Mouse (Mus musculus): ENCODE data around the gene Scrn1. TPM values are rescaled to one million over a fixed set of nuclear protein-coding genes. Genes with fewer than 3 reads are reported as not detected.

Gene Scrn1
- total and polyA plus RNA-seq, 2 experiments from 2014 or later: 91.7 to 121 TPM

GRCm38 (mm10) chr6:54496214-54496613 is 70.1 kb downstream of the Scrn1 start:
- ATAC-seq: no peak
- DNase-seq (ENCODE audit: low spot score): no peak
- WGBS: 74% methylated on average over 7 of the region's 7 CpGs
- no peak overlapping the region for H3K4me2 ChIP-seq (ENCODE audit: low read depth, low read length)
- H3K4me3 ChIP-seq (ENCODE audit: low read length): no peak overlapping the region
- no peak for TF ChIP-seq CTCF (IDR thresholded peaks at IDR 0.05; ENCODE audit: low read depth)
- no peaks in the 10 kb centered on the region for H3K4me1 ChIP-seq (ENCODE audit: insufficient read depth, low read length)
- H3K36me3 ChIP-seq (ENCODE audit: insufficient read depth, low read length): no peaks in the 10 kb centered on the region
- no peak overlapping the region for H3K9ac ChIP-seq (replicated peaks; ENCODE audit: low read length)
- no peak overlapping the region for H3K27ac ChIP-seq
- no peaks in the 10 kb centered on the region for H3K9me3 ChIP-seq (ENCODE audit: low read length)
- no peaks in the 10 kb centered on the region for H3K27me3 ChIP-seq (ENCODE audit: insufficient read depth, low read length)

GRCm38 (mm10) chr6:54494612-54495398 is 71.5 kb downstream of the Scrn1 start:
- Histone ChIP-seq H3K4me2 (ENCODE audit: low read depth, low read length) (no peak overlapping the region), H3K4me1 (ENCODE audit: insufficient read depth, low read length) (no peaks in the 10 kb centered on the region), H3K9me3 (ENCODE audit: low read length) (no peaks in the 10 kb centered on the region), H3K9ac (replicated peaks; ENCODE audit: low read length) (no peak overlapping the region), H3K27ac (no peak overlapping the region), H3K36me3 (ENCODE audit: insufficient read depth, low read length) (no peaks in the 10 kb centered on the region), H3K27me3 (ENCODE audit: insufficient read depth, low read length) (no peaks in the 10 kb centered on the region), H3K4me3 (ENCODE audit: low read length) (no peak overlapping the region)
- WGBS: 49% methylated on average over 11 of the region's 11 CpGs
- ATAC-seq (no peak), DNase-seq (ENCODE audit: low spot score) (no peak)
- no peak for TF ChIP-seq CTCF (IDR thresholded peaks at IDR 0.05; ENCODE audit: low read depth)

- ATAC-seq: no peak
- H3K36me3 ChIP-seq (ENCODE audit: insufficient read depth, low read length): no peaks in the 10 kb centered on the region
- no peak for TF ChIP-seq CTCF (IDR thresholded peaks at IDR 0.05; ENCODE audit: low read depth)
- no peaks in the 10 kb centered on the region for H3K4me1 ChIP-seq (ENCODE audit: insufficient read depth, low read length)
- no peak overlapping the region for H3K4me3 ChIP-seq (ENCODE audit: low read length)
- H3K27me3 ChIP-seq (ENCODE audit: insufficient read depth, low read length): no peaks in the 10 kb centered on the region
- no peaks in the 10 kb centered on the region for H3K9me3 ChIP-seq (ENCODE audit: low read length)
- no peak overlapping the region for H3K9ac ChIP-seq (replicated peaks; ENCODE audit: low read length)
- DNase-seq (ENCODE audit: low spot score): no peak
- H3K27ac ChIP-seq: no peak overlapping the region
- no peak overlapping the region for H3K4me2 ChIP-seq (ENCODE audit: low read depth, low read length)
These were observed 72.2 kb downstream of the Scrn1 start for GRCm38 (mm10) chr6:54494097-54494496.

GRCm38 (mm10) chr6:54491074-54491473 is 75.2 kb downstream of the Scrn1 start:
- TF ChIP-seq CTCF (IDR thresholded peaks at IDR 0.05; ENCODE audit: low read depth): no peak
- no peaks in the 10 kb centered on the region for H3K27me3 ChIP-seq (ENCODE audit: insufficient read depth, low read length)

GRCm38 (mm10) chr6:54485973-54486569 is 80.2 kb downstream of the Scrn1 start:
- Histone ChIP-seq H3K4me1 (ENCODE audit: insufficient read depth, low read length) (peaks cover 4% of the 10 kb centered on the region; the same call in 1 of the 2 replicates), H3K9me3 (ENCODE audit: low read length) (no peaks in the 10 kb centered on the region), H3K4me3 (ENCODE audit: low read length) (no peak overlapping the region), H3K27me3 (ENCODE audit: insufficient read depth, low read length) (no peaks in the 10 kb centered on the region), H3K4me2 (ENCODE audit: low read depth, low read length) (peak overlapping the region; percentile 50; the same call in 1 of the 2 replicates), H3K9ac (replicated peaks; ENCODE audit: low read length) (no peak overlapping the region), H3K36me3 (ENCODE audit: insufficient read depth, low read length) (no peaks in the 10 kb centered on the region), H3K27ac (no peak overlapping the region)
- 41% methylated on average over 6 of the region's 6 CpGs for WGBS
- no peak for TF ChIP-seq CTCF (IDR thresholded peaks at IDR 0.05; ENCODE audit: low read depth)
- ATAC-seq (no peak), DNase-seq (ENCODE audit: low spot score) (no peak)

More at GRCm38 (mm10) chr6:54491074-54491473, 75.2 kb downstream of the Scrn1 start:
- no peak for DNase-seq (ENCODE audit: low spot score)
- Histone ChIP-seq H3K4me3 (ENCODE audit: low read length) (no peak overlapping the region), H3K9ac (replicated peaks; ENCODE audit: low read length) (no peak overlapping the region), H3K9me3 (ENCODE audit: low read length) (no peaks in the 10 kb centered on the region), H3K4me1 (ENCODE audit: insufficient read depth, low read length) (no peaks in the 10 kb centered on the region), H3K4me2 (ENCODE audit: low read depth, low read length) (no peak overlapping the region), H3K27ac (no peak overlapping the region), H3K36me3 (ENCODE audit: insufficient read depth, low read length) (no peaks in the 10 kb centered on the region)
- 78% methylated on average over 7 of the region's 7 CpGs for WGBS
- no peak for ATAC-seq

GRCm38 (mm10) chr6:54485435-54485901 is 80.8 kb downstream of the Scrn1 start:
- DNase-seq (ENCODE audit: low spot score) (no peak), ATAC-seq (peak; percentile 50)
- no peaks in the 10 kb centered on the region for H3K27me3 ChIP-seq (ENCODE audit: insufficient read depth, low read length)
- 0 out of 2 replicates have a peak overlapping the region, but pooled peaks have one; percentile 3 for H3K4me3 ChIP-seq (ENCODE audit: low read length)
- H3K9ac ChIP-seq (replicated peaks; ENCODE audit: low read length): peak overlapping the region; percentile 13; the same call in 1 of the 2 replicates
- peak overlapping the region; percentile 50 for H3K4me2 ChIP-seq (ENCODE audit: low read depth, low read length)
- no peak for TF ChIP-seq CTCF (IDR thresholded peaks at IDR 0.05; ENCODE audit: low read depth)
- H3K36me3 ChIP-seq (ENCODE audit: insufficient read depth, low read length): no peaks in the 10 kb centered on the region
- WGBS: 12% methylated on average over 24 of the region's 25 CpGs
- H3K27ac ChIP-seq: no peak overlapping the region
- no peaks in the 10 kb centered on the region for H3K9me3 ChIP-seq (ENCODE audit: low read length)
- peaks cover 4% of the 10 kb centered on the region; the same call in 1 of the 2 replicates for H3K4me1 ChIP-seq (ENCODE audit: insufficient read depth, low read length)
